Mouse (Mus musculus): Measurements from ENCODE around the gene Zscan5b.
"Not testable (repeated sequence)": the region's sequence is repeated elsewhere in the genome, so short reads cannot be mapped to it uniquely, and the experiment has no call there.

The Zscan5b gene

DNA sequence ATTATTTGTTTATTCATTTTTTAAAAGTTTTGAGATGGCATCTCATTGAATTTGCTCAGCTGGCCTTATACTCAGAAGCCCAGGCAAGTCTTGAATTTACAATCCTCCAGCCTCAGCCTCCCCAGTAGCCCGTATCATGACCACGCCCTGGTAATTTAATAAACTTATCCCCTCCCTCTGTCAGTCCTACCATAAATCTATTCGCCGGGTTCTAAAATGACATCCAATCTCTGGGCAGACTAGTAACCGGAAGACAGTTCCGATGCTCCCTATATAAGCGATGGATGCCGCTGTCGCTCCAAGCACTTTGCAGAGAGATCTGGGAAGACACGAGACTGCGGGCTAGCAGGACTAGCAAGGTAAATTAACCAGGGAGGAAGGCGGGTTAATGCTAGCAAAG is at the start of gene Zscan5b:
Gene Zscan5b (plus strand): TSS at position 301 of the 400 bp plus-strand sequence.
- CTCF ChIA-PET = no interaction called here

DNA sequence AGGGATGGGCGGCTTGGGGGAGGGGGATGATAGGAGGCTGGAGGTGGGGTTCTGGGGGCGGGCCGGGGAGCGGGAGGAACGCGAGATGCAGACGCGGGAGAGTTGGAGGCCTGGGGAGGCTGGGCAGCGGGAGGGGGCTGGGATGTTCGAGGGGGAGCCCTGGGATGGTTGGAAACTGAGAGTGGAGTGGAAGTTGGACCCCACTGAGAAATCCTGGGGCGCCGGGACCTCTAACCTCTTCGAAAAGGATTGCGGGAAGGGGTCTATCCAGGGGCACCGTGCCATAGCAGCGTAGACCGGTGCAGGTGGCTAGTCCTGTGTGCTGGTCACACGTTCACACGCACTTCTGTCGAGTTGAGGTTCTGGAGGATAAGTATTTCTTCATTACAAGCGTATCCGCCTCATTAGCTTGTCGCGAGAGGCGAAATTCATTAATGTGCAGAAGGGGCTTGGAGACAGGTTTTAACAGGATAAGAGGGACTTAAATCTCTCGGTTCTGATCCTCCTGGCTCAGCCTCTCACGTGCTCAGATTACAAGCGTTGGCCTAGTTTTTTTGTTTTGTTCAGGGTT is 49.3 kb upstream of the Zscan5b start:
- CTCF ChIA-PET = interaction anchor here (0.6 to 0.7 kb wide), 2 partner anchors 8 to 16 kb away, joined by 3 to 7 read pairs; no protein-coding TSS in a partner anchor

DNA sequence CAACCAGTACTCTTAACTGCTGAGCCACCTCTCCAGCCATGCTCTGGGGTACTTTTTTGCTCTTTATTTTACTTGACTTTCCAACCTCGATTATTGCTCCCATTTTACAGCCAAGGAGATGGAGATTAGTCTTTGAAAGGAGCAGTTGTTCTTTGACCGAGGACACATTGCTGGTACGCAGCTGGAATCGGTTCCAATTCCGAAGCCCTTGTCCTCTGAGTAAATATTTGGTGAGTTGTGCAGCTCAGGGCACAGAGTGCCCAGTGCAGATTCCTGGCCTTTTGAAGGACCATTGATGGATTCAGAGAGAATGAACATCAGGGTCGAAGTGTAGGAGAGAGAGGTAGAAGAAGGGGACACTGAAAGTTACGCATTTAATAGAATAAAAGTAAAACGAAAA is 48.2 kb upstream of the Zscan5b start:
- CTCF ChIA-PET = interaction anchor here (0.5 kb wide), 1 partner anchor 1381 kb away, joined by 6 read pairs; the partner anchor contains the start of gene Rpl28

DNA sequence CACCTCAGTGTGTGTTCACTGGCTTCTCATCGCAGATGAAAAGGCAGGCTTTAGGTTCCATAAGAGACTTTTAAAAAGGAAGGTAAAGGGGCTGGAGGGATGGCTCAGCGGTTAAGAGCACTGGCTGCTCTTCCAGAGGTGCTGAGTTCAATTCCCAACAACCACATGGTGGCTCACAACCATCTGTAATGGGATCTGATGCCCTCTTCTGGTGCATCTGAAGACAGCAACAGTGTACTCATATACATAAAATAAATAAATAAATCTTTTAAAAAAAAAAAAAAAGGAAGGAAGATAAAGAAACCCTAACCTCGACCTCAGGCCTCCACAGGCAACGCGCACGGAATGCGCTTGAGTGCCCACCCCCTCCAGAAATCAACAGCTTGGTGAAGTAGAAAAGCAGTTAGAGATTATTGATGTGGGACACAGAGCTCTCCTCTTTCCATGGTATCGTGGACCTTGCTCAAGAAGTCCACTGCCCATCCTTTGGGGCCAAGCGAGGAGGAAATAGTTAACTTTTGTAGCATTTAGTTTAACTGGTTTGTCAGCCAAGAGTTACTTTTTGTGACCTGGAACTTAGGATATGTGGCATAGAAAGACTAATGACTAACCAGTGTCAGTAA is 47.6 kb upstream of the Zscan5b start:
- CTCF ChIA-PET = interaction anchor here (0.5 to 1.0 kb wide), 7 partner anchors 9 to 1382 kb away, joined by 3 to 6 read pairs (median 4); partner anchors contain the start of genes Gm3854 and Rpl28

DNA sequence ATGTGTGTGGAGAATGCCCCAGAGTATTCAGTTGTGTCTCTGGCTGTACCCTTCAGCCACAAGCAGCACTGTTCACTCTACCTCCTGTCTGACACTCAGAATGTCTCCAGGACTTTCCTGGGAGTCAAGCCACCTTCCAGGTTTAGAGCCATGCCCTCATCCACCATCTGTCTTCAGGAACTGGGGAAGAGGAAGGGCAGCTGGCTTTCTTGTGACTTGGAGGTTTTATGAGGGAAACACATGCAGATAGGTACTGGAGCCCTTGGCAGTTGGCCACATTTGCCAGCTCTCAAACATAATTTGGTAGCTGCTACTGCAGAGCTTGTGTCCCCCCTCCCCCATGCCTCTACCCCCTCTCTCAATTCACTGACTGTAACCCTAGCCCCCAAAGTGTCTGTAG is 43.1 kb upstream of the Zscan5b start:
- CTCF ChIA-PET = no interaction called here

DNA sequence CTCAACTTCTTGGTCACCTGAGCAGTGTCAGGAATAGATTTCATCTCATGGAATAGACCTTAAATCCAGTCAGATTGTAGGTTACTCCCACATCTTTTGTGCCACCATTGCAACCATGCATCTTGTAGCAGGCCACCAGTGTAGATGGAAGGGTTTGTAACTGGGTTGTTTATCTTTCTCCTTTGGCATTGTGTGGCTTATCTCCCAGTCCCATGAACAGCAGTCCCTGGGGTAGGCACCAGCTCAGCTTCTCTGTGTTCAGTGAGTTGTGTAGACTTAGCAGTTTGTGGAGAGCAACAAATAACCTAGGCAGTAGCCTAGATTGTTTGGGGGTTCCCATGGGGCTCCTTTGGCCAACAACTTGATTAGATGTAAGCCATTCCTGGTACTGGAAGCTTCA is 39.2 kb upstream of the Zscan5b start:
- CTCF ChIA-PET = no interaction called here

DNA sequence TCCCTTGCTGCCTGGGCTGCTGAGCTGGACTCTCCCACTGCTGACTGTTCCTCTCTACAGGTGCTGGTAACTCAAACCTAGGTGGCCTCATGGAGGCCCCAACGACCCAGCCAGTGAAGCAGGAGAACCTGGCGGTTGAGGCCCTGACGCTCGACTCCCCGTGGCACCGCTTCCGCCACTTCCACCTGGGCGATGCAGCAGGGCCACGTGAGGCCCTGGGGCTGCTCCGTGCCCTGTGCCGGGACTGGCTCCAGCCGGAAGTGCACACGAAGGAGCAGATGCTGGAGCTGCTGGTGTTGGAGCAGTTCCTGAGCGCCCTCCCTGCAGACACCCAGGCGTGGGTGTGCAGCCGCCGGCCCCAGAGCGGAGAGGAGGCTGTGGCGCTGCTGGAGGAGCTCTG is 38.3 kb upstream of the Zscan5b start:
- CTCF ChIA-PET = no interaction called here

DNA sequence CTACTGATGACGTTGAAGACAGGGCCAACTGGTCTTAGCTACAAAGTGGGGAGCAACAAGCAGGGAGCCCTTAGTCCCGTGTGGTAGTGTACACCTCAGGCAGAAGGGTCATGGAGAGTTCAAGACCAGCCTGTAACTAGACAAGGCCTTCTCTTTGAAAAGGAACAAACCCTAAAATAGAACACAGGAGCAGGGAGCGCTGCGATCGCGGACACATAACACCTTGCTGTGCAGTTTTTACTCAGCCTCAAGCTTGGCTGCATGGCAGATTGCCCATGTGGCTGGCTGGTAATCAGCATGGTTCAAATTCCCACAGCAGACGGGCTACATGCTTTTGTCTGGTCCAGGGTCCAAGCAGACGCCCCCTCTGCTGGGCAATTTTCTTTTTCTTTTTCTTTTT is 37.6 kb upstream of the Zscan5b start:
- CTCF ChIA-PET = interaction anchor here (0.7 kb wide), 1 partner anchor 59 kb away, joined by 14 read pairs; no protein-coding TSS in a partner anchor

DNA sequence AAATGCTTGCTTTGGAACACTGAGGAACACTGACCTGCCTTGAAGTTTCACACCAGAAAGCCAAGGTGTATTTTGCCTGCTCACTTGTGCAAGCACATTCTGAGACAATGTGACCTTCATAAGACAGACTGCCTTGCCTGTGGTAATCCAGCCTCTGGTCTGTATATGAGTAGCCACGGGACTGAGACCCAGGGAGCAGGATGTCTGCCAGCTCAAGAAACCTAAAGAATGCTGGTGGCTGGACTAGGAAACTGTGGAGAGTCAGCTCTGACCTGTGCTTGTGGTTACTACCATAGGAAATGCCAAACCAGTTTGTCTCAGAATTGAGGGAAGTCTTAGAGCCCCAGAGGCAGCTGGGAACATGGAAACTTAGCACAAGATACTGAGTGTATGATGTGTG is 36.7 kb upstream of the Zscan5b start:
- CTCF ChIA-PET = interaction anchor here (0.7 kb wide), 1 partner anchor 59 kb away, joined by 14 read pairs; no protein-coding TSS in a partner anchor

DNA sequence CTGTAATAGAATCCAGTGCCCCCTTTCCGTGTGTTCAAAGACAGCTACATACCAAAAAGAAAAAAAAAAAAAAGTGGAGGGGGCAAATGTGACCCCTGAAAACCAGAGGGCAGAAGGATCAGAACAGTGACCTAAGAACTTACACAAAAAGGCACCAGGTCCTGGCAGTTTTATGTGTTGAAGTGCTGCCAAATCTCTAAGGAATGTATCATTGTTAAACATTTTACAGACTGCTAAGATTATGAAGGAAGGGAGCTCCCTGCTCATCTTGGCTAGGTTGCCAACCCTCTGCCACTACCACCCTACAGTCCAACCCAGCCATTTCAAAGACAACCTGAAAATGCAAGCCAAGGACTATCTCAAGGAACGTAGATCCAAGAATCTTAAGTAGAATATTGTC is 35.9 kb upstream of the Zscan5b start:
- CTCF ChIA-PET = no interaction called here

DNA sequence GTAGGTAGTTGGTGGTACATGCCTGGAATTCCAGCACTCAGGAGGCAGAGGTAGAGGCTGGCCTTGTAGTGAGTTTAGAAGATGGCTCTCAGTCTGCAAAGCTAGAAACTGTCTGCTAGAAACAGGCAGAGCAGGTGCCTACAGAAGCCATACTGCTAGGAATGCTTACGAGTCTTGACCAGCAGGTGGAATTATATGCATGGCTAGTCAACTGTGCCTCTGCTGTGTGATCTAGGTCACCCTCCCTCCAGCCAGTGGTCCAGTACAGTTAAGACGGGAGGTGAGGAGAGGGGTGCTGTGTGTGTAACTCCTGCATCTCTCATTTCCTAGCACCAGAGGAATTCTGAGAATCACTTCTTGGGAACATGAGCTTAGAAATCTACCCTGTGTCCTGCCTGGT is 35.3 kb upstream of the Zscan5b start:
- CTCF ChIA-PET = no interaction called here

DNA sequence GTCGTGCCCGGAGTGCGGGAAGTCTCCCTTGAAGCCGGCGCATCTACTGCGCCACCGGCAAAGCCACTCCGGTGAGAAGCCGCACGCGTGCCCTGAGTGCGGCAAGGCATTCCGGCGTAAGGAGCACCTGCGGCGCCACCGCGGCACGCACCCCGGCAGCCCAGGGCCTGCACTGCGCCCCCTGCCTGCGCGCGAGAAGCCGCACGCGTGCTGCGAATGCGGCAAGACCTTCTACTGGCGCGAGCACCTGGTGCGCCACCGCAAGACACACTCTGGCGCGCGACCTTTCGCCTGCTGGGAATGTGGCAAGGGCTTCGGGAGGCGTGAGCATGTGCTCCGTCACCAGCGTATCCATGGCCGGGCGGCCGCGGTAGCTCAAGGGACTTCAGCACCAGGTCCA is 32.5 kb upstream of the Zscan5b start:
- CTCF ChIA-PET = no interaction called here

DNA sequence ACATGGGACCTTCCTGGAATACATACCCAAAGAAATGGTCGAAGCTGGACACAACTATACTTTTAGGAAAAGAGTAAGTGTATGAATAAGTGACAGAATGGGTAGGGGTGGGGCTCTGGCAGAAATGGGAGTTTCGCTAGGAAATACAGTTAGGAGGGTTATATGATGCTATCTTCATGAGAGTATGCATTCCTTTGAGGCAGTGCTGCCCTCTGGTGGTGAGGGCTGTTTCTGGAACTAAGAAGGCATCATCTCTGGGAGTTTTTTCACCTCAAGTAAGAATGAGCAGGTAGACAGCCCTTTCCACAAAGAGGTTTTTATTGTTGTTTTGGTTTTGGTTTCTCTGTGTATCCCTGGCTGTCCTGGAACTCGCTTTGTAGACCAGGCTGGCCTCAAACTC is 30.7 kb upstream of the Zscan5b start:
- CTCF ChIA-PET = interaction anchor here (1.1 kb wide), 2 partner anchors 17 to 64 kb away, joined by 3 to 4 read pairs; no protein-coding TSS in a partner anchor

DNA sequence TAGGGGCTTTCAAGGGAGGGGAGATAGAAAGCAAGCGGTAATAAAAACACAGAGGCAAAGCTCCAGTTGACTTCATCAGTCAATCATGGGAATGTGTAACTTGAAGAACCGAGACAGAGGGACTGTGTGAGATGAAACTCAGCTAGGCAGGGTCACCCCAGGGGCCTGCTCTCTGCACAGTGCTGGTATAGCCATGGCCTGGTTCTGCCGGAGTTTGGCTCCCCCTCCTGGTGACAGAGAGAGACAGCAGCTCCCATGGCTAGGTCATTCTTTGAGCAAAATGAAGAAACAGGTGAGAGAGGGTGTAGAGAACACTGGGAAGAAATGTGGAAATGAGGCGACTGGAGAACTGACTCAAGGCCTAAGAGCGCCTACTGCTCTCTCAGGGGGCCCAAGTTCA is 27.9 kb upstream of the Zscan5b start:
- CTCF ChIA-PET = interaction anchor here (0.5 to 1.2 kb wide), 3 partner anchors 32 to 67 kb away, joined by 3 to 9 read pairs (median 3); no protein-coding TSS in a partner anchor

DNA sequence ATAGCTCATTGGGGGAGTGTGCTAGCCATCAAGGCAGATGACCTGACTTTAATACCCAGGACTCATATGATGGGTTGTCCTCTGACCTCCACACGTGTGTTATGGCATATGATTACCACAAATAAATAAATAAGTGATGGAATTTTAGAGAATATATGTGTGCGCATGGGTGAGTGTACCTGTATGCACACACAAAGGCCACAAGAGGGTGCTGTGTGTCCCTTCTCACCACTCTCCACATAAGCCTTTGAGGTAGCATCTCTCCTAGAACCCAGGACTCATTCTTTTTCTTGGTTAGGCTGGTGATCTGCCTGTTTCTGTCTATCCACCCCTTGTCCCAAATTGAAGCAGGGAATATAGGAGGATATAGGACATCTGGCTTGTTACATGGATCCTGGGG is 26.3 kb upstream of the Zscan5b start:
- CTCF ChIA-PET = no interaction called here

DNA sequence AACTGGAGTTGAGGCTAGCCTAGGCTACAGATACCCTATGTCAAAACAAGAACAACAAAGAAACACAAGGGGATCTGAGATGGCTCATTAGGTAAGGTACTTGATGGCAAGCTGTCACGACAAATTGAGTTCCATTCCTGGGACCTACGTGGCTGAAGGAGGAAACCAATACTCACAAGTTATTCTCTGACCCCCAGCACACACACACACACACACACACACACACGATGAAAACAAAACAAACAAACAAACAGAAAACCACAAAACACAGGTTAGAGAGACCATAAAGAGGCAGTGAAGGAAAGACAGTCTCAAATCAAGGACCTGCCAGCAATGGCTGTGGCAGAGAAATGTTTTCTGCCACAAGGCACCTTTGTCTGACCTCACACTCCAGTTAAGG is 25.3 kb upstream of the Zscan5b start, which contains the start of gene Galp:
Gene Galp (plus strand): TSS at position 301 of the 400 bp plus-strand sequence.
- CTCF ChIA-PET = interaction anchor here (0.8 to 1.2 kb wide), 2 partner anchors 44 to 60 kb away, joined by 3 read pairs; no protein-coding TSS in a partner anchor

DNA sequence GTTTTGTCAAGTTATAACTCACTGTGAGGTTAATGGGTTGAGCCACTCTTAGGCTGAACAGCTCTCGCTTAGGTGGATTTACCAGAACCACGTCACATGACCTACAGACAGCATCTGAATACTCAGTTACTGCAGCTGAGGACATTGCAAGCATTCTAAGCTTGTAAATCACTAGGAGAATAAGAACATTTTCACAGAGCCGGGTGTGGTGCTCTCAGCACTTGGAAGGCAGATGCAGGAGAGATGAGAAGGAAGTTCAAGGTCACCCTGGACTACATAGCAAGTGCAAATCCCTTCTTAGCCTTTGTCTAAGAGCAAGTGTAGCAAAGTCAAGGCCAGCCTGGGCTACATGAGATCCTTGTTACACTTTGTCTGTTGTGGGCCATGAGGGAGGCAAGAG is 17.9 kb upstream of the Zscan5b start:
- CTCF ChIA-PET = no interaction called here

DNA sequence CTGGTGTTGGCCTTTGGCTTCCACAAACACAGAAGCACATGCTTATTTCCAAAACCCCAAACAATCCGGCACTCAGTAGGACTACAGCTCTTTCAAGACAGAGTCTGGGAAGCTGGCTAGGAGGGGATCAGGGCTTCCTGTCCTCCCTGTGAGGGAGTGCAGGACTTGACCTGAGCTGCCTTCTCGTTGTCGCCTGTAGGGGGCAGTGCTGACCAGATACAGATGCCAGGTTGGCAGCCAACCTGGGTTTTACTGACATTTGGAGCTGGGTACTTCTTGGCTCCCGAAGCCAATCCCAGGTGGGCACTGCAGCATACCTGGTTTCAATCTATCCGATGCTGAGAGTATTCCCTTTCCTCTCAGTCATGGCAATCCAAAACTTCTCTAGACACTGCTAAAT is 8.9 kb upstream of the Zscan5b start:
- CTCF ChIA-PET = interaction anchor here (0.6 kb wide), 1 partner anchor 75 kb away, joined by 3 read pairs; no protein-coding TSS in a partner anchor

DNA sequence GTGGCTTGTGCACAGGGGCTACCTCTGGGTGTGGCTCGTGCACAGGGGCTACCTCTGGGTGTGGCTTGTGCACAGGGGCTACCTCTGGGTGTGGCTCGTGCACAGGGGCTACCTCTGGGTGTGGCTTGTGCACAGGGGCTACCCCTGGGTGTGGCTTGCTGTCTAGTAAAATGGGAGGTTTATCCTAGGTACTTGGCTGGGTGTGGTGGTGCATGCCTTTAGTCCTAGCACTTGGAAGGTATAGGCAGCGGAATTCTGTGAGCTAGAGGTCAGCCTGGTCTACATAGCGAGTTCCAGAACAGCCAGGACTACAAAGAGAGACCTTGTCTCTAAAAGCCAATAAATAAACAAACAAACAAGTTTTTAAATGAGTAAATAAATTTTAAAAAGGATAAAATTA is 7.4 kb upstream of the Zscan5b start:
- CTCF ChIA-PET = not testable (repeated sequence)

DNA sequence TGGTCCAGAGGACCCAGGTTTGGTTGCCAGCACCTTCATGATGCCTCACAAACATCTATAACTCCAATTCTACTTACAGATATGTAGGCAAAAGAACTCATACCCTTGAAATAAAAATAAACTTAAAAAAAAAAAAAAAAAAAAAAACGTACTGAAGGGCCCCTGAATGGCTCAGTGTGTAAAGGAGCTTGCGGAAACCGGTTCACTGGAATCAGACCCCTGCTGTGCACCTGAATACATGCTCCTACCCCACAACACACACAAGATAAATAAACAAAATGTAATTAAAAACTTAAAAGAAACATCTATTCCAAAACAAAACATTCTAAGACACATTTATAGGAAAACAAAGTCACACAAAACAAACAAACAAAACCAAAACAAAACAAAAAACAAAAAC is 1.9 kb upstream of the Zscan5b start:
- CTCF ChIA-PET = no interaction called here

DNA sequence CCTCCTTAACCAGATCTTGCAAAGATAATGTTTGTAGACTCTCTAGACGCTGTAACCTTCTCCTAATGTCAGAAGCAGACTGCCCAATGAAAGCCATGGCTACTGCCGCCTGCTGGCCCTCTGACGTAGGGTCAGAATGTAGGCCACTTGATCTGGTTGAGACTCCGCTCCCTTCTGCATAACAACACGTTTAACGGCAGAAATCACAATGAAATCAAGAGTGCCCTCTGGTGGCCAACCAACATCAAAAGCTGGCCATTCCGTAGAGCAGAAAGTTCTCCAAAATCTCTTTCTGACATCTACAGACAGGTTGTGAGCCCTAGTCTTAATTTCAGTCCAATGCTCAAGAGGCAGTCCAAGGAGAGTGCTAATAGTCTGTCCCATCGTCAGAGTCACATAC is 6.4 kb downstream of the Zscan5b start:
- CTCF ChIA-PET = not testable (repeated sequence)

DNA sequence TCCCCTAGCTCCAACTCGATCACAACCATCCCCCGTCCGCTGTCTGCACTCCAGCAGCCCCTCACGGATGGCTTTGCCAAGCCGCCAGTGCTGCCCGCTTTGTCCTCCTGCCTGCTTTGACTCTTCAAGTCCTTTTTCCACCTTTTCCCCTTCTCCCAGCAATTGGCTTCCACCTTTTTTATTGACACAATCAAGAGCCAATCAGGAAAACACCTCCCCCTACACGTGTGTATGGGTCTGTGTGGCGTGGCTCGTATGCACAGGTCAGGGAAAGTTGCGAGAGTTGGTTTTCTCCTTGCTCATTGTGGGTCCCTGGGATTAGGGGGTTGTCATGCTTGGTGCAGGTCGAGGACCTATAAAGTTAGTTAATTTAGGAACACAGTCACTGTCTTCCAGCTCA is 17.7 kb downstream of the Zscan5b start:
- CTCF ChIA-PET = no interaction called here

DNA sequence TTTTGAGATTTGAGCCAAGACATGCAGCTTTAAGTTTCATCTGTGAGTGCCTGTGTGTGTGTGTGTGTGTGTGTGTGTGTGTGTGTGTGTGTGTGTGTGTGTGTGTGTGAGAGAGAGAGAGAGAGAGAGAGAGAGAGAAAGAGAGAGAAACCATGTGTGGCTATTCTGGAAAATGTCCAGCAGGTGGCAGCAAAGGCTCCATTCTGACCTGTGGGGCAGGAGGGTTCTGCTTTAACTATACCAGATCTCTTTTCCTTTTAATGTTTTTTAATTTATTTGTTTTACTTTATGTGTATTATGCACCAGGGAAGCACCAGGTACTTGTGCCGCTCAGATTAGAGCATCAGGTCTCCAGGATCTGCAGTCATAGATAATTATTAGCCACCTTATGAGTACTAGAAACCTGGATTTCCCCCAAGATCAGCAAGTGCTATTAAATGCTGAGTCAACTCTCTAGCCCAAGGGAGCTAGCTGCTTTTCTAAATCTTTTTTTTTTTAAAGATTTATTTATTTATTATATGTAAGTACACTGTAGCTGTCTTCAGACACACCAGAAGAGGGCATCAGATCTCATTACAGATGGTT is 18.9 kb downstream of the Zscan5b start:
- CTCF ChIA-PET = interaction anchor here (0.8 to 0.9 kb wide), 2 partner anchors 41 to 44 kb away, joined by 3 read pairs; partner anchors contain the start of gene Galp

All from spleen, embryonic (tissue).